Mouse (Mus musculus) ES-CJ7 (cell line): ENCODE measurements around the gene Fyn.

Experiments
- DNase-seq: peaks from one replicate; pipeline ENCODE4 v3.0.0; 2011; ENCODE audit warnings: low read depth, low spot score

Gene Fyn

GRCm38 (mm10) chr10:39411857-39412559 lies 43.4 kb downstream of the Fyn start:
- no peak for DNase-seq

GRCm38 (mm10) chr10:39412826-39413620 lies 44.4 kb downstream of the Fyn start:
- no peak for DNase-seq

DNA sequence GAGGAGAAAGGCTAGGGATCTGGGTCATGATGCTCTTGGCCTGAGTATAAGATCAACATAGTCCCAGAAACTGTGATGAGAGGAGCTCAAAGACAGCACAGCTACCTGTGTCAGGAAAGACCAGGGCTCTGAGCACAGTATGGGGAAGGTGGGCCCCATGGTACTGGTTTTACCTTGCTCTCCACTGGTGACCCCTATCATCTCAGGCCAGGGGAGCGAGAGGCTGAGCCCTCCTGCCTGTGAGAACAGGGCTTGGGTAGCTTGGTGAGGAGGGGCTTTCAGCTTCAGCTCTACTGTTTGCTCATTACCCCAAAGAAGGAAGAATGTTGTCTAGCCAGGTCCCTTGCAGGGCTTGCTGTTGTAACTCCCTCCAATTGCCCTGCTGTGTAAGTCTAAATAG lies 45.4 kb downstream of the Fyn start:
- DNase-seq, result no peak

DNA sequence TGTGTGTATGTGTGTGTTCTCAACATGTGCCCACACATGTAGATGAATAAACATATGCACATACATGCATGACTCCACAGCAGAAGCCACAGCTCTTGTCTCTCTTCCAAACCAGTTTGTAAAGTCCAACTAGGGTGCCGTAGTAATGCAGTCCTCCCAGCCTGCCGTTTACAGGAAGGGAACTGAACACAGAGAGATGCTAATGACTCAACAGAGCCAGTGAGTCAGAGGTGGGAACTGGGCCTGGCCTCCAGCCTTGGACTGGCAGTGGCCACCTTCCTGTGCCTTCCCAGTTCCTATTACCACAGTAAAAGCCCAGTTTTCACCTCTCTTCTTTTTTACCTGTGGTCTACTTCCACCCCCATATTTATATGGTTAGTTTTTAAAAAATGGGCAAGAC lies 46.9 kb downstream of the Fyn start:
- no peak for DNase-seq

DNA sequence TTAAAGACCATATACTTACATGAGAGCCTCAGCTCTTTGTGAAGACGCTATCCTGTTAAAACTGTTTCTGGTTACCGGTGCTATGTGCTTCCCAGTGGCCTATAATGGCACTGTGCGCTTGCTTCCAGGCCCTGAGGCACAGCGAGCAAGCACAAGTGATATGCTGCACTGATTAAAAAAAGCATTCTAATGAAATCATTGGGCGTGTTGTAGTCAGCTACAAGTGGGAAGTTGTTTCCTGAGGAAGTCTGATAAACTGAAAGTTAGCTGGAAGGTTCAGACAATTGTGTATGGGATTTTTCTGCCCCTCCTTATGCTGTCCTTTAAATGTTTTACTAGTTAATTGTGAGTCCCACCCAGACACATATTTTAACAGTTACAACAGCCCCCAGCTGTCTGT lies 49.0 kb downstream of the Fyn start:
- DNase-seq, result no peak

GRCm38 (mm10) chr10:39418395-39418794 lies 49.7 kb downstream of the Fyn start:
- no peak for DNase-seq

DNA sequence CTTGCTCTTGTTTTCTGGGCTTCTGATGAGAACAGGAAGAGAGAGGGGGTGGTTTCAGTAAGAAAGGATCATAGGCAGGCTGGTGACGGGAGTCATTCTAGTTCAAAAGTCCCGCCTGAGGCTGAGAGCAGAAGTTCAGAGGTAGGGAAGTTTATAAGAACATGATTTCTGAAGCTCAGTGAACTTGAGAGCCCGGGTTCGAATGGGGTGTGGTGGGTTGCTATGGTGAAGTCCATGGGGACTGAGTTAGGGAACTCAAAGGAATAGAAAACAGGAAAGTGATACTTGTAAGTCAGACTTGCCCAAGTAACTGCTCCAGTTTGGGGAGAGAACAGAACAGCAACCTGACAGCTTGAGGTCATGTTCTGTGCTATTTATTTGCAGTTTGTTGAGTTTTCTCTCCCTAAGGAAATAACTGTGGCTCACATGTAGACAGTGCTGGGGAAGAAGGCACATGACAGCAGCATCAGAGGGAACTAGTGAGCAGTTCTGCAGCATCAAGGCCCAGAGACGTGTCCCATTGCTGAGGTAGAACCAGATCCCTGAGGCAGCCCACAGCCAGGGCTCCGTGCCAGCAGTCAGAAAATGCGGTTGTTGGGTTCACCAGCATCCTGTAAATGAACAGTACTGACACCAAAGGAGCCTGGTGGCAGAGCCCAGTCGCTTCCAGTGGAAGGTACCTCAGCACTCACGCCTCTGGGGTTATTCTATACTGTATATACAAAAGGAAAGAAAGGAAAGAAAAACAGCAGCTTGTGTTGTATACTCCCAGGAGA lies 52.4 kb downstream of the Fyn start:
- no peak for DNase-seq

GRCm38 (mm10) chr10:39421772-39422171 lies 53.1 kb downstream of the Fyn start:
- DNase-seq, result no peak

DNA sequence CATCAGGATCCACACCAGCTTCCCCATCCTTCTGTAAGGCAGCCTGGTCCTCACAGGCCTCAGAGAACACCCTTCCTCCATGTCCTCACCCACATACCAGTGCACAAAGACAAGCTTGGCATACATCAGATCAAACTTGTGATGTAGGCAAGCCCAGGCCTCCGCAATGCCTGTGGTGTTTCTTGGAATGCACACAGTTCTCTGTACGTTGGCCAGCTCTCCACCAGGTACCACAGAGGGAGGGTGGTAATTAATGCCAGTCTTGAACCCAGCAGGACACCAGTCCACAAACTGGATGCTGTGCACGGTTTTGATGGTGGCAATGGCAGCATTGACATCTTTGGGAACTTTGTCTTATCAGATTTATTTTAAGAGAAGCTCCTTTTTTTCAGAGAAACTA lies 56.0 kb downstream of the Fyn start:
- no peak for DNase-seq

GRCm38 (mm10) chr10:39426033-39426432 lies 57.4 kb downstream of the Fyn start:
- peak; percentile 31 for DNase-seq

DNA sequence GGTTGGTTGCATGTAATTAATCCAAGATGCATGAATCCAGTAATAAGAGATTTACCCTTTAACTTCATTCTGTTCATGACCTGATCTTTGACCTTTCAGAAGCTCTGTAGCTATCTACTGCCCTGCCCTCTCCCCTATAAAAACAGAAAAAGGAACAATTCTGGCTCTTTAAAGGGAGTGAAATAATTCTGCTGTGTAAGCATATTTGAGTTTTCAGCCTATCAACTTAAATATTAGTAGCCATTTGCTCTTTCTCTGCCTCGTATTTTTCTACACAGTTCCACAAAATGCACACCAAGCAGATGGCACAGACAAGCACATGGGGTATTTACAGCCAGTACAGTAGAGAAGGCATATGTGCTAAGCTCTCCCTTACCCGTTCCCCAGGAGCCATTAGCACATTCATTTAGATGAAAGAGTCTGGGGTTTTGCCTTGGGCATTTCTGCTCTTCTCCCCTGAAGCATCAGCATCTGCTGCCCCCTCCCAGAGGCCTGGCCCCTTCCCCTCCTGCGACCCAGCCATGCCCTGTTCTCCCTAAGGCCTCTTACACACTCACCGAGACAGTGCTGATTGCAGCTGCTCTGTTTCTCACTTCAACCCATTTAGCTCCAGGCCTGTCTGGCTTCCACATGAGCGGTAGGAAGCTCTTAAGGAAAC lies 58.3 kb downstream of the Fyn start:
- DNase-seq, result no peak

- DNase-seq, result no peak
Observed at GRCm38 (mm10) chr10:39429661-39430060, 61.0 kb downstream of the Fyn start.

DNA sequence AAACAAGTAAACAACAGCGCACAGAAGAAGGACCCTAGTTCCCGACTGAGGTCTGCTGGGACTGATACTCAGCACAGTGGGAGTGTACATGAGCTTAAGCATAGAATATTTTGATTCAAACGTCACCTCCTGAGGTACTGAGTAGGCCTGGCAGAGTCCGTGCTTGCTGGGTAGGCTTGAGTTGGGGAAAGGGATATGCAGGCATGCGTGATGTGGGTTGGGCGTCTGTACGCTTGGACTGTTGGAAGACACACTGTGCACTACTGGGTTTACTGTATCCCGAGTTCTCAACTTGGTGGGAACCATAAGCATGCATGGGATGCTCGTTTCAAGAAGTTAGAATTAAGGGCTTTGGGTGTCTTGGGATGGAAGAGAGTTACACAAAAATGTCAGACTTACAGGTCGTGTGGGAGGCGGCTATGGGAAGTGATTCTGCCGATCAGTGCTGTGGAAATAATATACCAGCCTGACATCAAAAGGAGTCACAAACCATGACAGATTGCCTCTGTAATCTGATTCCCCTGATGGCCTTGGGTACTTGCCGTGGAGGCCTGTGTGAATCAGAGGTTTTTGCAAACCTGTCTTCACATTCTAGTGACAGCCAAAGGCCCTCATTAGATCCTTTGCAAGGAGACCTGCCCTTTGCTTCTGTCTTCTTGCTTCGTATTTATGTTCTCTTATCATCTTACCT lies 61.6 kb downstream of the Fyn start:
- no peak for DNase-seq

DNA sequence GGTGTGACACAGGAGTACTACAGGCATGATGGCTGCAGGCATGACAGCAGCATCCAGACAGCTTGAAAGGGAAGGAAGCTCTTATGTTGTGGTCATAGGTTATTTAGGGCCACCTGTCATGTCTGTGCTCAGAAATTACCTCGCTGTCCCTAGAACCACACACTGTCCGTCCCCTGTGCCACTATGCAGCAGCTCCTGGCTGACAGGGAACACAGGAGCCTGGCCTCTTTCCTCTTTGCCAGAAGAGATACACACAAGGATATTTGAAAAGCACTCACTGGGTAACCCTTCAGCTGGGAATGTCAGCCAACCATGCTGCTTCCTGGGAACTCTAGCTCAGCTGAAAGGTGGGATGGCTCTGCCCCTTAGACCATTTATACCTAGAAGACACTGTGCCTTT lies 62.6 kb downstream of the Fyn start:
- no peak for DNase-seq

DNA sequence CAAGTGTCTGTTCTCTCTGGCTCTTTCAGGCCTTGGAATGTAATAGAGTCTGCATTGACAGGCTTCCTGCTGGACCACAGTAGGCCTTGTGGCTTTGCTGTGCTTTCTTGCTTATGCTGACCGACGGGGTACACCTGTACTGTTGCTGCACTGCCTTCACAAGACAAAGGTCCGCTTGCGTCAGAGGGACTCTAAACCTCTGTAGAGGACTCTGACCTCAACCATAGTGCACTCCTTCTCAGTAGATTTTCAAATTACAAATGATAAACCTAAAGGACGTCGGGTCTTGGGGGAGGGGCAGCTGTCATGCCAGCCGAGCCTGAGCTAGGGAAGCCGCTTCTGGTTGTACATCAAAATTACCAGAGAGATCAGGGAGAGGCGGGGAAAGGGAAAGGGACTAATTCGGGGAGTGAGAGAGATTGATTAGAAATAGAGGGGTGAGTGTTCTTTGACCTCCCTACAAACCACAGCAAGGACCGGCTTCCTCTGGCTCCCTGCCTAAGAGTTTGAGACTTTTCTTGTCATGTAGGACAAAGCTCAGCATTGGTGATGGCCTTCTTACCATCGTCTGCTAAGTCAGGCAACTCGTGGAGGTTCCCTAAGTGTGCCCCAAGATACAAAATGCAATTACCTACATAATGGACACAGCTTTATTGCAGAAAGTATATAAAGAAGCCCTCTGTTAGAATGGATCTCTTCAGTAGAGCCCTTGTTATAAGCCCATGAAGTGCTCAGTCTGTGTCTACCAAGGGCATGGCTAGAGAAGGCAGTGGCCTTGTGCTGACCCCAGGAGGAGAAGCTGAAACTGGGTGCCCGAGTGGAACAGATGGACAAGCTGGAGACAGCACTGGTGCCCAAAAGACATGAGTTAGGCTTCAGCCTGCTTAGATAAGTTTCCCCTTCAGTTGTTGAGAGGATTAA lies 64.3 kb downstream of the Fyn start:
- no peak for DNase-seq

GRCm38 (mm10) chr10:39433893-39434292 lies 65.2 kb downstream of the Fyn start:
- DNase-seq, result no peak

DNA sequence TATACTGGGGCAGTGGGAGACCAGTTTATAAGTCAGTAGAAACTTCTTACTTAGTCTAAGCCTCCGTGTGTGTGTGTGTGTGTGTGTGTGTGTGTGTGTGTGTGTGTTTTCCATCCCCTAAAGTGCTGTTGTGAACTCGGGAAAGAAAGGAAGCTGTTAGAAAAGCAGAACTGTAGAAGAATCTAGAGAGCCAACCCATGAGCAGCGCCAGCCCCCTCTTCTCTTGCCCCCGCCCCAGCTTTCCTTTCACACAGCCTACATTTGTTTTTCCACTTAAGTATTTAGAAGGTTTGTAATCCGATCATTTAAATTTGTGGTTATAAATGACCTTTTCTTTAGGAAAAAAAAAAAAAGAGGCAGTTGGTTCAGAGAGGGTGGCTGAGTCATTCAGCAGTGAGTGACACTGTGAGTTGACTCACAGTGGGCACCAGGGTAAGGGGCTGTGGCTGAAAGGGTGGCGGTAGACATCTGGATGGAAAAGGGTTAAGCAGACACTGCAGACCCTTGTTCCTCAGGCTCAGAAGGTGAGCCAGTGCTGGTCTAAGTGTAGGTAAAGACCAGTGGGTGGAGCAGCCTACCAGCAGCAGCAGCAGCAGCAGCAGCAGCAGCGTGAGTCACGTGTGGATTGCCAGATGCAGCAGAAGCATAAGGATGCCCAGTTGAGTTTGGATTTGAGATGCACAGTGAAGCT lies 66.2 kb downstream of the Fyn start:
- no peak for DNase-seq

DNA sequence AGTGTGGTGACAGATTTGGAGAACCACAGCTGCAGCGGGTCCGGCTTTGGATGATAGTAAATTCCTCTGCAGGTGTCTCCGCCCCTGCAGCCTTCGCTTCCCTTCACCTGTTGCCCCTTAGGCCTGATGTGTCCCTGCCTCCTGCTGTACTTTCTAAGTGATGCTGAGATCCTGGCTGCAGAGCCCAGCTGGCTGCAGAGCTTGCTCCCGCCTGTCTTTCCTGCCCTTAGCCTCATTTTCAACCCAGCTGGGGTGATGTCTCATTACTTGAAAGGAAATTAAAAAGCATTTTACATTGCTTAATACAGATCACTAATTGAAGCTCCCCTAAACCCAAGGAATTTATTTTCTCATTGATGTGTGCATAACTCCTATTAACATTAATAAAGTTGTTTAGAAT lies 70.2 kb downstream of the Fyn start:
- no peak for DNase-seq

- no peak for DNase-seq
Observed at GRCm38 (mm10) chr10:39440506-39440905, 71.9 kb downstream of the Fyn start.

GRCm38 (mm10) chr10:39441636-39442035 lies 73.0 kb downstream of the Fyn start:
- DNase-seq, result no peak
